Mouse (Mus musculus) C2C12 (cell line): ENCODE data around the gene Gramd1a.

ENCODE experiments used
- CTCF ChIP-seq: IDR thresholded peaks from one replicate; pipeline ENCODE4 v1.5.1; 2011; ENCODE audit not compliant: control insufficient read depth, insufficient read depth, insufficient read length
- MYOD1 ChIP-seq: IDR thresholded peaks from one replicate; pipeline ENCODE4 v1.6.1; 2011; ENCODE audit warnings: low read depth; ENCODE audit not compliant: control insufficient read depth, insufficient read length
- USF1 ChIP-seq: IDR thresholded peaks from one replicate; pipeline ENCODE4 v1.6.1; 2011; ENCODE audit warnings: low read depth, mild to moderate bottlenecking, control low read depth, moderate library complexity

- no peak for TF ChIP-seq USF1
- no peak for TF ChIP-seq MYOD1
- TF ChIP-seq CTCF = no peak
These were observed 41.0 kb downstream of the Gramd1a start for GRCm38 (mm10) chr7:31114646-31115045.
